Mouse (Mus musculus): ENCODE measurements at regions not wholly inside any gene's neighbourhood (a gene's known extent, or its start where the extent isn't known, plus 50 kb on each side); places are given as distances from the start of the nearest gene placed in this dataset.

DNA sequence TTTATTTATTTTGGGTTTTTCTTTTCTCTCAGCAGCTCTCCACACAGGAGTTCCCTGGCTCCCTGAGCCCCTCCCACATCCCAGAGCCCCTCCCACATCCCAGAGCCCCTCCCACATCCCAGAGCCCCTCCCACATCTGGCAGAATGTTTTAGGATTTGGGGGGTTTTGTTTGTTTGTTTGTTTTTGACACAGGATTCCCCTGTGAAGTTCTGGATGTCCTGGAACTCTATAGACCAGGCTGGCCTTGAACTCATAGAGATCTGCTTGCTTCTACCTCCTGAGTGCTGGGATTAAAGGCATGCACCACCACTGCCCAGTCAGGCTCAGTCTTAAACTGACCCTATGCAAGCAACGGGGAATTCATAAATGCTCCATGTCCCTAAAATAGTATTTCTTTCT lies 100.2 kb downstream of the 1700001O22Rik start:
- H3K9ac ChIP-seq = no peak overlapping the region
- H3K4me2 ChIP-seq (replicated peaks) = no peak overlapping the region
- ATAC-seq (ENCODE audit: low FRiP score) = no peak
- H3K4me3 ChIP-seq = no peak overlapping the region
- H3K4me1 ChIP-seq = peaks cover 50% of the 10 kb centered on the region
- 0 out of 2 replicates have a peak, but pooled peaks cover 5% of the 10 kb centered on the region for H3K9me3 ChIP-seq (replicated peaks)
- WGBS = 93% methylated on average over 1 of the region's 1 CpGs
- H3K36me3 ChIP-seq = no peaks in the 10 kb centered on the region
- H3K27me3 ChIP-seq = no peaks in the 10 kb centered on the region
- H3K27ac ChIP-seq = peak overlapping the region; percentile 55; the same call in 1 of the 2 replicates

DNA sequence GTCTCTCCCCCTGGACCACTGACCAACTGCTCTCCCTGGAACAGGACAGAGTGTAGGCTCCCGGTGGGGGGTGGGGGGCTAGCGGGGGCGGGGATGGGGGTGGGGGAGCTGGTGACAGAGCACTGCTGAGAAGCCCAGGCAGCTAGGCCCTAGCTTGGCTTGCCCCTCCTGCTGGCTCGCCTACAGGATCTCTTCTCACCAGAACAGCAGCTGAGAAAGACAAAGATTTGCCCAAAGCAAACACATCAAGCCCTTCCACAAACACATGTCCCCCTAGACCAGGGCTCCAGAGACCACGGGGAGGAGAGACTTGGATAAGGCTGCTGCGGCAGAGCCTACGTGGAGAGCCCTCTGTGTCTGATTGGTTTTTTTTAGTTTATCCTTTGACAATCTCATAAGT lies 100.8 kb downstream of the 1700001O22Rik start:
- ATAC-seq (ENCODE audit: low FRiP score) = no peak

GRCm38 (mm10) chr2:30700890-30701289 lies 102.6 kb downstream of the 1700001O22Rik start:
- H3K27me3 ChIP-seq = no peaks in the 10 kb centered on the region
- no peak overlapping the region for H3K4me2 ChIP-seq (replicated peaks)
- WGBS = 91% methylated on average over 2 of the region's 2 CpGs
- H3K4me1 ChIP-seq = peaks cover 46% of the 10 kb centered on the region
- no peak for ATAC-seq (ENCODE audit: low FRiP score)
- H3K36me3 ChIP-seq = no peaks in the 10 kb centered on the region
- no peak overlapping the region for H3K4me3 ChIP-seq
- H3K27ac ChIP-seq = 0 out of 2 replicates have a peak overlapping the region, but pooled peaks have one; percentile 78
- H3K9me3 ChIP-seq (replicated peaks) = 0 out of 2 replicates have a peak, but pooled peaks cover 5% of the 10 kb centered on the region
- H3K9ac ChIP-seq = no peak overlapping the region

More for the DNA sequence above, 100.8 kb downstream of the 1700001O22Rik start:
- 0 out of 2 replicates have a peak overlapping the region, but pooled peaks have one; percentile 13 for H3K9ac ChIP-seq
- H3K9me3 ChIP-seq (replicated peaks) = 0 out of 2 replicates have a peak, but pooled peaks cover 5% of the 10 kb centered on the region
- no peaks in the 10 kb centered on the region for H3K27me3 ChIP-seq
- 11% methylated on average over 7 of the region's 7 CpGs for WGBS
- H3K36me3 ChIP-seq = no peaks in the 10 kb centered on the region
- no peak overlapping the region for H3K4me2 ChIP-seq (replicated peaks)
- no peak overlapping the region for H3K4me3 ChIP-seq
- peak overlapping the region; percentile 74 for H3K27ac ChIP-seq
- H3K4me1 ChIP-seq = peaks cover 48% of the 10 kb centered on the region

DNA sequence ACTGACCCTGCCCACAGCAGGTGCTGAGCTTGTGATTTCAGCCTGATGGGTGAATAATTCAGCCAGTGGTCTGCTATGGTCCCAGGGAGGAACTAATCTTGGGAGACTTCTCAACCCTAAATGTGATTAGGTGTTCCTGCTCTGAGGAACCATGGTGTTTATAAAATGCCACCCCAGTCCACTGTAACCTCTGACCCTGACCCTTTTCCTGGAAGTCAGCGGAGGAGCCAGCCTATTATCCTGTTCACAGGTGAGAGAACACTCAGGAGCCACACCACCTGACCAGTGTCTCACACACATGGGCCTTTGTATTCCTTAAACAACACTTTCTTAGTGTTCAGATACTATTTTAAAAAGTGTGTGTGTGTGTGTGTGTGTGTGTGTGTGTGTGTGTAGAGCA lies 103.0 kb downstream of the 1700001O22Rik start:
- H3K27ac ChIP-seq = peak overlapping the region; percentile 78
- no peaks in the 10 kb centered on the region for H3K27me3 ChIP-seq
- H3K9me3 ChIP-seq (replicated peaks) = 0 out of 2 replicates have a peak, but pooled peaks cover 5% of the 10 kb centered on the region
- WGBS = 94% methylated on average over 1 of the region's 1 CpGs
- peaks cover 46% of the 10 kb centered on the region for H3K4me1 ChIP-seq
- H3K9ac ChIP-seq = no peak overlapping the region
- H3K4me3 ChIP-seq = no peak overlapping the region
- no peak for ATAC-seq (ENCODE audit: low FRiP score)
- no peak overlapping the region for H3K4me2 ChIP-seq (replicated peaks)
- H3K36me3 ChIP-seq = no peaks in the 10 kb centered on the region

GRCm38 (mm10) chr2:30699797-30700454 lies 103.5 kb downstream of the 1700001O22Rik start:
- Histone ChIP-seq H3K27ac (peak overlapping the region; percentile 78), H3K9ac (0 out of 2 replicates have a peak overlapping the region, but pooled peaks have one; percentile 28), H3K27me3 (no peaks in the 10 kb centered on the region), H3K4me3 (no peak overlapping the region), H3K36me3 (no peaks in the 10 kb centered on the region), H3K9me3 (replicated peaks) (0 out of 2 replicates have a peak, but pooled peaks cover 5% of the 10 kb centered on the region), H3K4me1 (peaks cover 52% of the 10 kb centered on the region), H3K4me2 (replicated peaks) (0 out of 2 replicates have a peak overlapping the region, but pooled peaks have one; percentile 12)
- ATAC-seq (ENCODE audit: low FRiP score) = peak; percentile 58
- WGBS = 42% methylated on average over 6 of the region's 6 CpGs

GRCm38 (mm10) chr2:30698758-30699535 lies 104.1 kb downstream of the Cstad start:
- peak overlapping the region; percentile 74 for H3K27ac ChIP-seq
- no peak overlapping the region for H3K4me3 ChIP-seq
- 63% methylated on average over 6 of the region's 6 CpGs for WGBS
- no peak overlapping the region for H3K4me2 ChIP-seq (replicated peaks)
- no peak for ATAC-seq (ENCODE audit: low FRiP score)
- no peaks in the 10 kb centered on the region for H3K9me3 ChIP-seq (replicated peaks)
- H3K36me3 ChIP-seq = no peaks in the 10 kb centered on the region
- H3K27me3 ChIP-seq = no peaks in the 10 kb centered on the region
- peaks cover 58% of the 10 kb centered on the region for H3K4me1 ChIP-seq
- H3K9ac ChIP-seq = no peak overlapping the region

DNA sequence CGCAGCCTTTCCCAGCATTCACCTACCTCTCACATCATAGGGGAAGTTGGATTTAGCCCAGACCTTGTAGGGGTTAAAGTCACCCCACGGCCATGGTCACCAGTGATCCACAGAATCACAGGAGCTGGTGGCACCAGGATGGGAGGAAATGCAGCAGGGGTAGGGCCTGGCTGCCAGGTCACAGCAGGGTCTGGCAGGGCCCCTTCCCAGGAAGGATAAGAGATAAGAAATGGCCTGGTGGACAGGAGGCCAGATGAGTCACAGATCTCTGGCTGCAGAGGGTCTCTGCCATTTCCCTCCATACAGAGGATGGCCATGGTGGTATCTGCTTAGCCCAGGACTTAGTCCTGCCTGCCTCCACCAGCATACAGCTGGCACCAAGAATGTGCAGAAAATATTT lies 103.0 kb downstream of the Cstad start:
- H3K4me1 ChIP-seq = peaks cover 65% of the 10 kb centered on the region
- no peaks in the 10 kb centered on the region for H3K27me3 ChIP-seq
- H3K27ac ChIP-seq = peak overlapping the region; percentile 67
- no peak overlapping the region for H3K4me2 ChIP-seq (replicated peaks)
- ATAC-seq (ENCODE audit: low FRiP score) = no peak
- 82% methylated on average over 2 of the region's 2 CpGs for WGBS
- H3K9ac ChIP-seq = peak overlapping the region; percentile 13; the same call in 1 of the 2 replicates
- no peaks in the 10 kb centered on the region for H3K36me3 ChIP-seq
- H3K9me3 ChIP-seq (replicated peaks) = no peaks in the 10 kb centered on the region
- H3K4me3 ChIP-seq = no peak overlapping the region

GRCm38 (mm10) chr2:30695771-30696456 lies 101.1 kb downstream of the Cstad start:
- Histone ChIP-seq H3K36me3 (no peaks in the 10 kb centered on the region), H3K9ac (peak overlapping the region; percentile 33; the same call in 1 of the 2 replicates), H3K4me2 (replicated peaks) (no peak overlapping the region), H3K4me3 (no peak overlapping the region), H3K27me3 (no peaks in the 10 kb centered on the region), H3K4me1 (peaks cover 74% of the 10 kb centered on the region), H3K27ac (peak overlapping the region; percentile 100), H3K9me3 (replicated peaks) (no peaks in the 10 kb centered on the region)
- 55% methylated on average over 11 of the region's 11 CpGs for WGBS
- no peak for ATAC-seq (ENCODE audit: low FRiP score)

DNA sequence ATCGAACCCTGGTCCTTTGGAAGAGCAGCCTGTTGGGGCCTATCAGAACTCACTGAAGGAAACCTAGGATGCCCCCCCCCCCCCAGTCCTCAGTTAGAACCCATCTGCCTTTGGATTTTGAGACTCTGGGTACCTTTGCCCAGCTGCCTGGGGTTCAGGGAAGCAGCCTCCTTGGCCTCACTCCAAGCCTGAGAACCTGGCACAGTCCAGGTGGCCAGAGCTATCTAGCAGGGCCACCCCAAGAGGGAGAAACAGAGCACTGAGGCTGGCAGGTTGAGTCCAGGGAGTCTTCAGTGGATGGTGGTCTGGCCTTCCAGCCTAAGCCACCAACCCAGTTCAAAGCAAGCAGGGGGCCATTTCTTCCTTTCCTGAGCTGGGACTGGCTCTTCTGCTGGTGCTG lies 100.2 kb downstream of the Cstad start:
- H3K4me1 ChIP-seq = peaks cover 74% of the 10 kb centered on the region
- WGBS = 100% methylated on average over 1 of the region's 1 CpGs

DNA sequence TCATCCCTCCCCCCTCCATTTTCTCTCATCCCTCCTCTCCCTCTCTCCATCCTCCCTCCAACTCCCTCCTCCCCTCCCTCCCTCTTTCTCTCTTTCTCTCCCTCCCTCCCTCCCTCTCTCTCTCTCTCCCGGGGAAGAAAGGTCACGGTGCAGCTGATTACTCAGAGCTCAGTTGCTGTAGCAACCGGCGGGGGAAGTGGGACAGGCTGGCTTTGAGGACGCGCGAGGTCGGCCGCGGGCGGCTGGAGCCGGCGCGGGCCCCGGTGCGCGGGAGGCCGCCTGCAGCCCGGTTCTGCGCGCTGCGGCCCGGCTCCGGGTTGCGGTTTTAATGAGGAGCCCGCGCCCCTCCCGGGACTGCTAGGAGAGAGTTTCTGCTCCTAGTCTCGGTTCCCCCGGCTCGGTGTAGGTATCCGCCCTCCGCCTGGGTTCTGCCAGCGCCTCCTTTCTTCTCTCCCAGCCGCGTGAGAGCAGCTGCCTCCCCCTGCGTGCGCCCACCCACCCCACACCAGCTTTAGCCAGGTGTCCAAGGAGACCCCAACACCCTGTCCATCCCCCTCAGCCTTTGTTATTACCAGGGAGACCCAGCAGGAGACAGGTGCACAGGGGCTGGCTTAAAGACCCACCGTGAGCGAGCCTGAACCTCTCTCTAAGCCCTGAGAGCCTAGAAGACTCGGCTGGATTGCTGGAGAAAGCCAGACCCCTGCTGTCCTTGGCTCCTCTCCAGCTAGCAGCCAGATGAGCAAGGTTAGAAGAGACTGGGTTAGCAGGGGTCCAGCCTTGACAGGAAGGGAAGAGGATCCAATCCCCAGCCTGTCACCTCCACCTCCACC lies 98.6 kb downstream of the Cstad start:
- peak overlapping the region; percentile 100 for H3K27ac ChIP-seq
- H3K36me3 ChIP-seq = no peaks in the 10 kb centered on the region
- H3K4me1 ChIP-seq = peaks cover 66% of the 10 kb centered on the region
- 1% methylated on average over 40 of the region's 41 CpGs for WGBS
- H3K4me2 ChIP-seq (replicated peaks) = peak overlapping the region; percentile 58
- peak overlapping the region; percentile 31 for H3K4me3 ChIP-seq
- H3K9ac ChIP-seq = peak overlapping the region; percentile 80
- peak; percentile 88 for ATAC-seq (ENCODE audit: low FRiP score)
- no peaks in the 10 kb centered on the region for H3K9me3 ChIP-seq (replicated peaks)
- no peaks in the 10 kb centered on the region for H3K27me3 ChIP-seq

More for the DNA sequence above, 100.2 kb downstream of the Cstad start:
- H3K27ac ChIP-seq = peak overlapping the region; percentile 100
- no peaks in the 10 kb centered on the region for H3K27me3 ChIP-seq
- H3K9me3 ChIP-seq (replicated peaks) = no peaks in the 10 kb centered on the region
- H3K4me3 ChIP-seq = no peak overlapping the region
- ATAC-seq (ENCODE audit: low FRiP score) = no peak
- no peaks in the 10 kb centered on the region for H3K36me3 ChIP-seq
- H3K9ac ChIP-seq = no peak overlapping the region; the same call in 1 of the 2 replicates
- H3K4me2 ChIP-seq (replicated peaks) = no peak overlapping the region

DNA sequence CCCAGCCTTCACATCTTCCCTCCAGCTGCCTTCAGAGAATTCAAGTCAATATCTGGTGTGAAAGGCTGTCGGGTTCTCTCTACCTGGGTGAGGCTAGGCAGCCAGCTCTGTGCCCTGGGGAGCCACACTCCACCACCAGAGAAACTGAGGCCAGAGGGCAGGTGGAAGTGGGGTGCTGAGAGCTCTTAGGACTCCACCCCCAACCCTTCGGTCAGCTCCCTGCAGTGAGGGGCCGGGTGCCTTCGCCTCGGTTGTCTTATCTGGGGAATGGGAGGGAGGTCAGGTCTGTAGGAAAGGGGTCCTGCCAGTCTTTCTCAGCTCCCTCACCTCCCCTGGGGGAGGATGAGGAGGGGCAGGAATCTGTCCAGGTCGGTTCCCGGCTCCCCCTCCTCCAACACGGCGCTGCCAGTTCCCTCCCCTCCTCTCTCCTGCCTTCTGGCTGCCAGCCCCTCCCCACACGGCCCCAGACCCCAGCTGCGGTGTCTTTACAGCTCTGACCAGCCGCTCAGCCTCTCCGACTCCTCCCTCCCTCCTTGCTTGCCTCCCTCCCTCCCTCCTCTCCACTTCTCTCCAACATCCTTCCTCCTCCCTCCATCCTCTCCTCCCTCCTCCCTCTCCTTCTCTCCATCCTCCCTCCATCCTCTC lies 97.8 kb downstream of the Cstad start:
- peak overlapping the region; percentile 31 for H3K4me3 ChIP-seq
- 0% methylated on average over 12 of the region's 13 CpGs for WGBS

More for the DNA sequence above, 97.8 kb downstream of the Cstad start:
- no peaks in the 10 kb centered on the region for H3K27me3 ChIP-seq
- no peaks in the 10 kb centered on the region for H3K36me3 ChIP-seq
- H3K4me1 ChIP-seq = peaks cover 64% of the 10 kb centered on the region
- H3K4me2 ChIP-seq (replicated peaks) = peak overlapping the region; percentile 58
- H3K9me3 ChIP-seq (replicated peaks) = no peaks in the 10 kb centered on the region
- peak overlapping the region; percentile 80 for H3K9ac ChIP-seq
- peak; percentile 86 for ATAC-seq (ENCODE audit: low FRiP score)
- H3K27ac ChIP-seq = peak overlapping the region; percentile 100
